9 mouse cellular contexts compared by ENCODE assay signal in the genomic region with DNA sequence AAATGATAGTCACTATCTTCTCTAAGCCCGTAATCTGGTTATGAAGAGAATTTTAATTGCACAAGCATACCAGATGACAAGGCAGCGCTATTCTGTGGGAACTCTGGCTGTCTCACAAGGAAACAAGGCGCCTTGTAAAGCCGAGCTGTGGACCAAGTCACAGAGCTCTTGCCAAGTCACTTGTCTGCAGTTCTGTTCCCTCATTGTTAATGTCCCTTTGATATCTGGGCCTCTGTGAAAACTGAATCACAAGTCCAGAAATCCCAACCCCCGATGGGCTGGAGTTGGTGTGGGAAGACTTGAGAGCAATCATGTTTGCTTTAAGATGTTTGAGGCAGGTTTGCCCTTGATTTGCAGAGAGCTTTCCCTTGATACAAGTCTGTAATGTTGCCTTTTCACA. TPM values are rescaled to one million over a fixed set of nuclear protein-coding genes. Genes with fewer than 3 reads are reported as not detected.
A peak's percentile ranks its signal among the peaks of the same experiment; 100 is the strongest.
DNase-seq lines count a peak whose midpoint lies in the region; ATAC-seq and TF ChIP-seq lines count a peak whose summit lies in the region.
"Had no signal": no experiment of that assay in that cellular context is flagged by ENCODE, and none has a peak within 500 bp of the region (broad histone marks: within the 10 kb centered on the region; RNA-seq: fewer than 3 reads in every experiment).

No protein-coding gene starts in this region.

- no peak overlapping the region for H3K4me3 ChIP-seq in heart, embryonic 14.5 days (ENCODE audit: control insufficient read depth in 1 of 2, insufficient read depth in 1 of 2, low read depth in 1 of 2, low read length in 2 of 2)
- no peak overlapping the region for H3K4me3 ChIP-seq in liver, adult 2 months (ENCODE audit: insufficient read depth, low read depth, low read length)
- no peak overlapping the region for H3K4me3 ChIP-seq in liver, embryonic 11.5 days (ENCODE audit: low read depth, low read length)
- H3K4me3 ChIP-seq in heart, embryonic 15.5 days = no peak overlapping the region

- H3K27me3 ChIP-seq in heart, embryonic 14.5 days (ENCODE audit: control insufficient read depth, insufficient read depth, low read length) = no peaks in the 10 kb centered on the region
- H3K27me3 ChIP-seq in liver, adult 2 months (ENCODE audit: control insufficient read depth, insufficient read depth, low read length) = no peaks in the 10 kb centered on the region
- no peaks in the 10 kb centered on the region for H3K27me3 ChIP-seq in liver, embryonic 11.5 days (replicated peaks; ENCODE audit: control insufficient read depth, insufficient read depth, low read length)
- no peaks in the 10 kb centered on the region for H3K27me3 ChIP-seq in heart, embryonic 15.5 days
- H3K27me3 ChIP-seq: CH12.LX had no signal

- 29% methylated on average over 5 of the region's 5 CpGs for WGBS in heart, embryonic 14.5 days
- WGBS in liver, adult 2 months = 83% methylated on average over 5 of the region's 5 CpGs
- WGBS in liver, embryonic 11.5 days = 86% methylated on average over 5 of the region's 5 CpGs
- 33% methylated on average over 5 of the region's 5 CpGs for WGBS in heart, embryonic 15.5 days

- no peak overlapping the region for H3K4me2 ChIP-seq in heart, embryonic 14.5 days (ENCODE audit: low read length)
- H3K4me2 ChIP-seq in liver, embryonic 11.5 days = no peak overlapping the region
- H3K4me2 ChIP-seq in heart, embryonic 15.5 days = no peak overlapping the region

- H3K9me3 ChIP-seq in heart, embryonic 14.5 days (ENCODE audit: control insufficient read depth, low read length) = no peaks in the 10 kb centered on the region
- no peaks in the 10 kb centered on the region for H3K9me3 ChIP-seq in liver, embryonic 11.5 days (ENCODE audit: control insufficient read depth, low read length)
- no peaks in the 10 kb centered on the region for H3K9me3 ChIP-seq in heart, embryonic 15.5 days (replicated peaks)

- TF ChIP-seq CTCF in liver, adult 2 months (IDR thresholded peaks at IDR 0.05; ENCODE audit: low read depth, low read length) = no peak

- H3K4me1 ChIP-seq in heart, embryonic 14.5 days (ENCODE audit: control insufficient read depth in 2 of 2, insufficient read depth in 2 of 2, low read length in 2 of 2) = peaks cover 19 to 32% of the 10 kb centered on the region in 2 experiments
- peaks cover 13% of the 10 kb centered on the region; the same call in 1 of the 2 replicates for H3K4me1 ChIP-seq in liver, adult 2 months (ENCODE audit: control insufficient read depth, insufficient read depth, low read length)
- peaks cover 12% of the 10 kb centered on the region for H3K4me1 ChIP-seq in liver, embryonic 11.5 days (replicated peaks; ENCODE audit: control insufficient read depth, insufficient read depth, low read length)
- H3K4me1 ChIP-seq in heart, embryonic 15.5 days (replicated peaks) = peaks cover 32% of the 10 kb centered on the region

- no peak overlapping the region for H3K9ac ChIP-seq in heart, embryonic 14.5 days (ENCODE audit: low read length)
- H3K9ac ChIP-seq in liver, adult 2 months (ENCODE audit: low read depth, low read length) = no peak overlapping the region
- no peak overlapping the region for H3K9ac ChIP-seq in liver, embryonic 11.5 days (ENCODE audit: low read depth, low read length)
- no peak overlapping the region for H3K9ac ChIP-seq in heart, embryonic 15.5 days
- H3K9ac ChIP-seq: liver, postnatal 0 days had no signal

- no peak for TF ChIP-seq POLR2A in liver, adult 2 months (IDR thresholded peaks at IDR 0.05; ENCODE audit: extremely low read depth, insufficient read depth, low read length)

- ATAC-seq in heart, embryonic 14.5 days (ENCODE audit: insufficient number of reproducible peaks, insufficient read depth, low FRiP score, low read depth) = no peak
- no peak for ATAC-seq in liver, embryonic 11.5 days (replicated peaks; ENCODE audit: low FRiP score)
- no peak for ATAC-seq in heart, embryonic 15.5 days (replicated peaks; ENCODE audit: insufficient number of reproducible peaks, insufficient read depth, low FRiP score, low read depth)
- ATAC-seq: liver, postnatal 0 days had no signal

- intact Hi-C loops in heart, postnatal 36 days (cut with DNase I) = no loop called here

- peak overlapping the region; percentile 57 to 69; a peak in 3 of 4 replicates for H3K27ac ChIP-seq in heart, embryonic 14.5 days (replicated peaks in 1 of 2; ENCODE audit: control insufficient read depth in 1 of 2, insufficient read depth in 1 of 2, low read depth in 2 of 2, low read length in 2 of 2)
- no peak overlapping the region for H3K27ac ChIP-seq in liver, adult 2 months (replicated peaks; ENCODE audit: insufficient read depth, low read depth, low read length)
- no peak overlapping the region for H3K27ac ChIP-seq in liver, embryonic 11.5 days (ENCODE audit: low read depth, low read length)
- H3K27ac ChIP-seq in heart, embryonic 15.5 days = peak overlapping the region; percentile 28

- DNase-seq in heart, postnatal 36 days = no peak
- DNase-seq in liver, adult 2 months (ENCODE audit: extremely low read depth, low read depth, low spot score) = peak; percentile 19
- no peak for DNase-seq in liver, embryonic 11.5 days (ENCODE audit: low spot score)
- peak; percentile 68 to 81 for DNase-seq in right cerebral cortex, postnatal 10 days (ENCODE audit: low spot score in 2 of 2)
- no peak for DNase-seq in embryo, embryonic 9.5 days (ENCODE audit: extremely low spot score)
- DNase-seq: liver, postnatal 0 days had no signal

- no peaks in the 10 kb centered on the region for H3K79me2 ChIP-seq in liver, adult 2 months (ENCODE audit: control insufficient read depth, insufficient read depth, low read length)

- no peaks in the 10 kb centered on the region for H3K36me3 ChIP-seq in heart, embryonic 14.5 days (ENCODE audit: control insufficient read depth, insufficient read depth, low read length)
- no peaks in the 10 kb centered on the region for H3K36me3 ChIP-seq in liver, adult 2 months (ENCODE audit: control insufficient read depth, insufficient read depth, low read length)
- no peaks in the 10 kb centered on the region for H3K36me3 ChIP-seq in liver, embryonic 11.5 days (ENCODE audit: control insufficient read depth, insufficient read depth, low read length)
- H3K36me3 ChIP-seq in heart, embryonic 15.5 days = no peaks in the 10 kb centered on the region

RNA-seq across cellular contexts. Expression of a gene that starts 13.4 kb away (rescaled TPM):
- polyA plus RNA-seq in heart, embryonic 14.5 days (2014; fragmentation: Nextera tagmentation; extraction: Ambion mirVana) = 27.2 and 28.5 TPM in 2 replicates
- 10 to 100 TPM; 24.5 to 24.6 TPM for total RNA-seq in heart, postnatal 36 days (2021)
- 6.8 and 7.6 TPM in 2 replicates for total RNA-seq in liver, adult 2 months (2014; rRNA removed)
- polyA plus RNA-seq in liver, adult 2 months (2012; rRNA removed) = 1.9 and 2.0 TPM in 2 replicates
- 19.7 and 22.3 TPM in 2 replicates for polyA plus RNA-seq in liver, embryonic 11.5 days (2014; fragmentation: Nextera tagmentation; extraction: Ambion mirVana)
- polyA plus RNA-seq in heart, embryonic 15.5 days (2015; fragmentation: Nextera tagmentation; extraction: Ambion mirVana) = 26.1 and 27.2 TPM in 2 replicates

RNA-seq across cellular contexts. Expression of a gene that starts 16.8 kb away (rescaled TPM):
- polyA plus RNA-seq in heart, embryonic 14.5 days (2014; fragmentation: Nextera tagmentation; extraction: Ambion mirVana) = 16.7 and 19.4 TPM in 2 replicates
- total RNA-seq in heart, postnatal 36 days (2021) = 1 to 10 TPM; 5.2 to 5.3 TPM
- total RNA-seq in liver, adult 2 months (2014; rRNA removed) = 12.8 and 17.1 TPM in 2 replicates
- polyA plus RNA-seq in liver, adult 2 months (2012; rRNA removed) = 2.4 and 3.4 TPM in 2 replicates
- polyA plus RNA-seq in liver, embryonic 11.5 days (2014; fragmentation: Nextera tagmentation; extraction: Ambion mirVana) = 20.9 and 22.0 TPM in 2 replicates
- 16.1 and 19.4 TPM in 2 replicates for polyA plus RNA-seq in heart, embryonic 15.5 days (2015; fragmentation: Nextera tagmentation; extraction: Ambion mirVana)

RNA-seq across cellular contexts. Expression of a gene that starts 45.3 kb away (rescaled TPM):
- 10.2 and 10.8 TPM in 2 replicates for polyA plus RNA-seq in heart, embryonic 14.5 days (2014; fragmentation: Nextera tagmentation; extraction: Ambion mirVana)
- total RNA-seq in heart, postnatal 36 days (2021) = 10 to 100 TPM in 1 of 2 experiments, 1 to 10 TPM in 1; 9.2 to 10.4 TPM
- total RNA-seq in liver, adult 2 months (2014; rRNA removed) = 2.5 and 3.9 TPM in 2 replicates
- polyA plus RNA-seq in liver, adult 2 months (2012; rRNA removed) = 0.91 and 1.1 TPM in 2 replicates
- polyA plus RNA-seq in liver, embryonic 11.5 days (2014; fragmentation: Nextera tagmentation; extraction: Ambion mirVana) = 7.1 and 9.4 TPM in 2 replicates
- 10.4 TPM in 2 replicates for polyA plus RNA-seq in heart, embryonic 15.5 days (2015; fragmentation: Nextera tagmentation; extraction: Ambion mirVana)

Comparison
In these comparisons a context has a peak if more than half of its experiments do, and no peak if none do; other contexts are left out.
1. DNase-seq: peak in liver, adult 2 months (single experiment) and right cerebral cortex, postnatal 10 days (2 of 2); none in heart, postnatal 36 days (0 of 2), liver, embryonic 11.5 days (single experiment) and embryo, embryonic 9.5 days (single experiment).
2. H3K27ac ChIP-seq: peak in heart, embryonic 14.5 days (2 of 2) and heart, embryonic 15.5 days (single experiment); none in liver, adult 2 months (single experiment) and liver, embryonic 11.5 days (single experiment).